Mouse (Mus musculus): ENCODE measurements at regions not wholly inside any gene's neighbourhood (a gene's known extent, or its start where the extent isn't known, plus 50 kb on each side); places are given as distances from the start of the nearest gene placed in this dataset.

DNA sequence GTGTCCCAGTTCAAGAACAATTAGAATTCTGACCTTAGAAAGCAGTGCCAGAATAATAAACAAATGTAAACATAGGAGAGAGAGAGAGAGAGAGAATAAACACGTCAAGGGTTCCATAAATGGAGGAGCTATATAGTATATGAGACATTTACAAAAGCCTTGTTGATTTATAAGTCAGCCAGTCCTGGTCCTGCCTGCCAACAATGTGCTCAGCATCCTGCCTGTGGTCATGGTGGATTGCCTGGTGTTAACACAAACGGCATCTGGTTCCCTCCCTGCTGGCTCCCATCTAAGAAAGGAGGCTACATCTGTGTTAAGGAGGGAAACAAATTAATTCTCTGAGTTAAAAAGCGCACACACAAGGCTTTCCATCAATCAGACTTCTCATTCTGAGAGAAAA, 133.5 kb upstream of the Hnrnpa3 start:
- WGBS: 55% methylated on average over 3 of the region's 3 CpGs
- DNase-seq: no peak
- TF ChIP-seq CTCF (IDR thresholded peaks at IDR 0.05; ENCODE audit: insufficient read depth, low read length): no peak
- no peak for TF ChIP-seq POLR2A (IDR thresholded peaks at IDR 0.05; ENCODE audit: borderline replicate concordance, extremely low read depth, low read depth, low read length)
- Histone ChIP-seq H3K4me1 (ENCODE audit: control insufficient read depth, insufficient read depth, low read length) (no peaks in the 10 kb centered on the region), H3K4me3 (replicated peaks; ENCODE audit: extremely low read depth, low read depth, low read length) (no peak overlapping the region)

- no peak for DNase-seq
- TF ChIP-seq CTCF (IDR thresholded peaks at IDR 0.05; ENCODE audit: insufficient read depth, low read length): no peak
- no peak for TF ChIP-seq POLR2A (IDR thresholded peaks at IDR 0.05; ENCODE audit: borderline replicate concordance, extremely low read depth, low read depth, low read length)
- Histone ChIP-seq H3K4me1 (ENCODE audit: control insufficient read depth, insufficient read depth, low read length) (no peaks in the 10 kb centered on the region), H3K4me3 (replicated peaks; ENCODE audit: extremely low read depth, low read depth, low read length) (no peak overlapping the region)
- 91% methylated on average over 2 of the region's 2 CpGs for WGBS
Observed at GRCm38 (mm10) chr2:75528706-75529105, 130.4 kb upstream of the Hnrnpa3 start.

GRCm38 (mm10) chr2:75538114-75538513, 120.9 kb upstream of the Hnrnpa3 start:
- no peaks in the 10 kb centered on the region for H3K4me1 ChIP-seq (ENCODE audit: control insufficient read depth, insufficient read depth, low read length)
- DNase-seq: no peak
- TF ChIP-seq CTCF (IDR thresholded peaks at IDR 0.05; ENCODE audit: insufficient read depth, low read length): no peak
- no peak for TF ChIP-seq POLR2A (IDR thresholded peaks at IDR 0.05; ENCODE audit: borderline replicate concordance, extremely low read depth, low read depth, low read length)
- WGBS: 46% methylated on average over 4 of the region's 4 CpGs
- H3K4me3 ChIP-seq (replicated peaks; ENCODE audit: extremely low read depth, low read depth, low read length): no peak overlapping the region

DNA sequence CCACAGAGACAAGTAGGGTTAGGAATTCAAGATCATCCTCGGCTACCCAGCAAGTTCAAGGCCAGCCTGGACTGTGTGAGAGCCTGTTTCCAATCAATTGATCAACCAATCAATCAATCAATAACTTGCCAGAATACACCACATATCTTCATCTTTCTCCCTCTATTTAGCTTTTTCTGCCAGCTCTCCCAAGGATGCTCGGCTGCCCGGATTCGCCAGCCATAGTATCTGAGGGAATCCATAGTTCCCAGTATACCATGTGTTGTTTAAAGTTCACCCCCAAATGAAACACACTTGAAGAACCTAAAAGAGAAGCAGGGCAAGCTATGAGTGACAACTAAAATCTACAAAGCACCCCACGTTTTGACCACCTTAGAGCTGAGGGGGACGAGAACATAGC, 119.3 kb upstream of the Hnrnpa3 start:
- no peak for TF ChIP-seq CTCF (IDR thresholded peaks at IDR 0.05; ENCODE audit: insufficient read depth, low read length)
- TF ChIP-seq POLR2A (IDR thresholded peaks at IDR 0.05; ENCODE audit: borderline replicate concordance, extremely low read depth, low read depth, low read length): no peak
- no peak overlapping the region for H3K4me3 ChIP-seq (replicated peaks; ENCODE audit: extremely low read depth, low read depth, low read length)
- WGBS: 94% methylated on average over 6 of the region's 6 CpGs
- no peaks in the 10 kb centered on the region for H3K4me1 ChIP-seq (ENCODE audit: control insufficient read depth, insufficient read depth, low read length)
- DNase-seq: no peak

- H3K4me3 ChIP-seq (replicated peaks; ENCODE audit: extremely low read depth, low read depth, low read length): no peak overlapping the region
- no peak for TF ChIP-seq CTCF (IDR thresholded peaks at IDR 0.05; ENCODE audit: insufficient read depth, low read length)
- TF ChIP-seq POLR2A (IDR thresholded peaks at IDR 0.05; ENCODE audit: borderline replicate concordance, extremely low read depth, low read depth, low read length): no peak
- WGBS: 70% methylated on average over 5 of the region's 5 CpGs
- H3K4me1 ChIP-seq (ENCODE audit: control insufficient read depth, insufficient read depth, low read length): no peaks in the 10 kb centered on the region
- no peak for DNase-seq
Observed at GRCm38 (mm10) chr2:75542331-75542730, 116.7 kb upstream of the Hnrnpa3 start.

DNA sequence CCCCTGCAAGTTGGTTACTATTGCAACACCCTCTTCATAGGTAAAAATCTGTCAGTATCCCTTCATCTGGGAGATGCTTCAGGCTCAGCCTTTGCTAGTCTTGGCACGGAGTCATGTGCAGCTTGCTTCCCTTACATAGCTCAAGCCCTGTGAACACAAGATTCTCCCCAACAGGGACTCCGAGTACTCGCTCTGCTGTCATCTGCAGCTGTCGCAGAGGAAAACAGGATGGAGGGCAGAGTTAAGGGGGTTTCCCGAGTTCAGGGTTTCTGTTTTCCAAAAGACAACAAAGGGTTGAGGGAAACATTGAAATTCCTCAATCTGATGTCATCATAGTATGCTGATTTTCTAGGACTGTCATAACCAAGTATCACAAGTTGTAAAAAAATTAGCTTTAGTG, 116.3 kb upstream of the Hnrnpa3 start:
- TF ChIP-seq POLR2A (IDR thresholded peaks at IDR 0.05; ENCODE audit: borderline replicate concordance, extremely low read depth, low read depth, low read length) (no peak), CTCF (IDR thresholded peaks at IDR 0.05; ENCODE audit: insufficient read depth, low read length) (no peak)
- WGBS: 36% methylated on average over 5 of the region's 5 CpGs
- DNase-seq: no peak
- no peaks in the 10 kb centered on the region for H3K4me1 ChIP-seq (ENCODE audit: control insufficient read depth, insufficient read depth, low read length)
- no peak overlapping the region for H3K4me3 ChIP-seq (replicated peaks; ENCODE audit: extremely low read depth, low read depth, low read length)

DNA sequence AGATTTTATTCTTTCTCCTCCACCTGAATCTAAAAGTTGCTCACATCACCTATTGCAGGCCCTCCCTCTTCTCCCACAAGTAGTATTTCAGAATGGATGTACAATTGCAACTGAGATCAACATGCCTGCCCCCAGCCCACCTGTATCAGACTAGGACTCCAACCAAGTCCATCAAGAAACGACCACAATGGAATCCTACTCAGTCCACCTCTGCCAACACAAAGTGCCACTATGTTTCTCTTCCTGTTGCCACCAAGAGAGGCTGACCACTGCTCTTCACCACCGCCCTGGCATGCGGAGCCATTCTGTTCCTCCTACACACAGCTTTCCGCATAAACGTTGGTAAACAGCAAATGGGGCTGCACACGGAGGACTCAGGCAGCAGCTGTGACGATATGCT, 113.1 kb upstream of the Hnrnpa3 start:
- no peak for DNase-seq
- TF ChIP-seq CTCF (IDR thresholded peaks at IDR 0.05; ENCODE audit: insufficient read depth, low read length) (no peak), POLR2A (IDR thresholded peaks at IDR 0.05; ENCODE audit: borderline replicate concordance, extremely low read depth, low read depth, low read length) (no peak)
- no peak overlapping the region for H3K4me3 ChIP-seq (replicated peaks; ENCODE audit: extremely low read depth, low read depth, low read length)
- WGBS: 84% methylated on average over 7 of the region's 7 CpGs
- H3K4me1 ChIP-seq (ENCODE audit: control insufficient read depth, insufficient read depth, low read length): no peaks in the 10 kb centered on the region

- TF ChIP-seq POLR2A (IDR thresholded peaks at IDR 0.05; ENCODE audit: borderline replicate concordance, extremely low read depth, low read depth, low read length) (no peak), CTCF (IDR thresholded peaks at IDR 0.05; ENCODE audit: insufficient read depth, low read length) (no peak)
- no peaks in the 10 kb centered on the region for H3K4me1 ChIP-seq (ENCODE audit: control insufficient read depth, insufficient read depth, low read length)
- DNase-seq: no peak
- WGBS: 82% methylated on average over 8 of the region's 8 CpGs
- no peak overlapping the region for H3K4me3 ChIP-seq (replicated peaks; ENCODE audit: extremely low read depth, low read depth, low read length)
Observed at GRCm38 (mm10) chr2:75555676-75556075, 103.4 kb upstream of the Hnrnpa3 start.

DNA sequence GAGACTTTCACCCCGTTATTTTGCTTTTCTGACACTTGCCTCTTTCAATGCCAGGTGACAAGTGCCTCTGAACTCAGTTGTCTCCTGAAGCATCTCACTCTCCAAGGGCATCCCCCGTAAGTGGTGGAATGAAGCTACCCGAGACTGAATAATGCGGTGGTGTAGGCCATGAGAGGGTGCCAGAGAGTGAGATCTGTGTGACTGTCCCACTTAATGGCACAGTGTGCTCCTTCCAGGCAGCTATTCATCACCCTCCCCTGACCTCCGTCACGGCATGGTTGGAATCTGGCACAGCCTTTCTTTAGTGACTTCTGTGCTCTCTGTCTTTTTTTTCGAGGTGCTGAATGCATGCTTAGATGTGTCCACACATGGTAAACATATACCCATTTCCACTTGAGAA, 102.3 kb upstream of the Hnrnpa3 start:
- DNase-seq: no peak
- TF ChIP-seq POLR2A (IDR thresholded peaks at IDR 0.05; ENCODE audit: borderline replicate concordance, extremely low read depth, low read depth, low read length) (no peak), CTCF (IDR thresholded peaks at IDR 0.05; ENCODE audit: insufficient read depth, low read length) (no peak)
- 48% methylated on average over 7 of the region's 7 CpGs for WGBS
- no peak overlapping the region for H3K4me3 ChIP-seq (replicated peaks; ENCODE audit: extremely low read depth, low read depth, low read length)
- no peaks in the 10 kb centered on the region for H3K4me1 ChIP-seq (ENCODE audit: control insufficient read depth, insufficient read depth, low read length)

- no peak overlapping the region for H3K4me3 ChIP-seq (replicated peaks; ENCODE audit: extremely low read depth, low read depth, low read length)
- no peaks in the 10 kb centered on the region for H3K4me1 ChIP-seq (ENCODE audit: control insufficient read depth, insufficient read depth, low read length)
- WGBS: 81% methylated on average over 11 of the region's 11 CpGs
- TF ChIP-seq POLR2A (IDR thresholded peaks at IDR 0.05; ENCODE audit: borderline replicate concordance, extremely low read depth, low read depth, low read length) (no peak), CTCF (IDR thresholded peaks at IDR 0.05; ENCODE audit: insufficient read depth, low read length) (no peak)
- no peak for DNase-seq
Observed at GRCm38 (mm10) chr2:75557392-75557791, 101.7 kb upstream of the Hnrnpa3 start.
